Mouse (Mus musculus): ENCODE results near the gene Borcs6. TPM values are rescaled to one million over a fixed set of nuclear protein-coding genes. Genes with fewer than 3 reads are reported as not detected.
"Not testable (repeated sequence)": the region's sequence is repeated elsewhere in the genome, so short reads cannot be mapped to it uniquely, and the experiment has no call there.

Borcs6 gene
- polyA plus RNA-seq, 1 experiment, result 18.0 TPM

DNA sequence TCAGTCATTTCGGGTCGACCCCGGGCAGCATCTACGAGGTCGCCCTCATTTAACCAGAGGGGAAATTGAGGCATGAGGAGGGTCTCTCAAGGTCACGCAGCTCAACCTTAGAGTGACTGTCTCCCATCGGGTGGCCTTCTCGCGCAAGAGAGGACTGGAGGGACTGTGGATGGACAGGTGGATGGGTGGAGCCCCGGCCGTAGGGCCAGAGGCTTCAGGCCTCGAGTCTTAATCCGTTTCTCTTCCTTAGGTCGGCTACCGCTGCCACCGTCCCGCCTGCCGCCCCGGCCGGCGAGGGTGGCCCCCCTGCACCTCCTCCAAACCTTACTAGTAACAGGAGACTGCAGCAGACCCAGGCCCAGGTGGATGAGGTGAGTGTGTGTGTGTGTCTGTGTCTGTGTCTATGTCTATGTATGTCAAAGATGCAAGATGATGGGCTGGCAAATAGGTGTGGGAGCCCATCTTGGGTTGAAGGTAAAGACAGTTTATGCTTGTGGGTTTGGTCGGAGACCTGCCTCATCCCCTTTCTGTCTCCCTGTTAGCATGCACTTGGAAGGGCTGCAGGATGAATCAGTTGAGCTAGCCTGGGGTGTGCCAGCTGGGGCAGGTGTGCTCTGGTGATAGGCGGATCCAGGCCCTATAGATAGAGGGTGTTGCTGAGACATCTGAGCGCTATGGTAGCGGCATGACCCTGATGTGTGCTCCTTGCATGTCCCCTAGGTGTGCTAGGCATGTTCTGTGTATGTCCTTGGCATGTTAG, 29.5 kb downstream of the Borcs6 start:
- DNase-seq (ENCODE audit: low spot score), result no peak

DNA sequence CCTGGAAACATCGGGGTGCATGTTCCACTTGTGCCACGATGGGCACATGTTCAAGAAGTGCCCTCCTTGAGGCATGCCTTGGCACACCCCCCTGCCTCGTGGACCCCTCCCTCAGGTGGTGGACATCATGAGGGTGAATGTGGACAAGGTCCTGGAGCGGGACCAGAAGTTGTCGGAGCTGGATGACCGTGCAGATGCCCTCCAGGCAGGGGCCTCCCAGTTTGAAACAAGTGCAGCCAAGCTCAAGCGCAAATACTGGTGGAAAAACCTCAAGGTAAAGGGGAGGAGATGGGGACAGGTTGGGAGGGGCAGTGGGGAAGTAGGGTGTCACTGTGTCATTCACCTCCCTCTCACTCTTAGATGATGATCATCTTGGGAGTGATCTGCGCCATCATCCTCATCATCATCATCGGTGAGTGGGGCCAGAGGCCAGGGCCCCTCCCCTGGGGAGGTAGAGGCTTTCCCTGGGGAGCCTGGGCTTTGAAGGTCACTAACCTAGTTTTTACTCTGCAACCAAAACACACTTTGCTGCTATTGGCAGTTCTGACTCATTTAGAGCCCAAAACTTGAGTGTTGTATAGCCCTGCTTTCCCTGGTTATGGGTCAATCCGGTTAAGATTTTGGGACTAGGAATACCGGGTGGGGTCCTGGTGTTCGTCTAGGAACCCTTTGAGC, 30.2 kb downstream of the Borcs6 start:
- no peak for DNase-seq (ENCODE audit: low spot score)

DNA sequence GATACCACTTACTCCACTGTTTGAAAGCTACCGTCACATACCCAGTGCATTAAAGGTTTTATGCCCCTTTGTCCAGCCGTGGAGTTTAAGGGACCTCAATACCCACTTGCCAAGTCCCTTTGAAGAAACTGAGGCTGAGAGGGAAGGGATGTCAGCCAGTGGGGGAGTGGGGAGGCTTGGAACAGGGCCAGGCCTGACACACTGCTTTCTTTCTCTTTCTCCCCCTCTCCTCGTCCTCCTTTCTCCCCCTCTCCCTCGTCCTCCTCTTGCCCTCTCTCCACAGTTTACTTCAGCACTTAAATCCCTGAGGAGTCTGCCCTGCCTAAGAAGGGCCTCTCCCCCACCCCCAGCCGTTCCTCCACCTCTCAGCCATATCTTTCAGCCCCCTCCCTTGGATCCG, 30.9 kb downstream of the Borcs6 start:
- DNase-seq (ENCODE audit: low spot score), result no peak

DNA sequence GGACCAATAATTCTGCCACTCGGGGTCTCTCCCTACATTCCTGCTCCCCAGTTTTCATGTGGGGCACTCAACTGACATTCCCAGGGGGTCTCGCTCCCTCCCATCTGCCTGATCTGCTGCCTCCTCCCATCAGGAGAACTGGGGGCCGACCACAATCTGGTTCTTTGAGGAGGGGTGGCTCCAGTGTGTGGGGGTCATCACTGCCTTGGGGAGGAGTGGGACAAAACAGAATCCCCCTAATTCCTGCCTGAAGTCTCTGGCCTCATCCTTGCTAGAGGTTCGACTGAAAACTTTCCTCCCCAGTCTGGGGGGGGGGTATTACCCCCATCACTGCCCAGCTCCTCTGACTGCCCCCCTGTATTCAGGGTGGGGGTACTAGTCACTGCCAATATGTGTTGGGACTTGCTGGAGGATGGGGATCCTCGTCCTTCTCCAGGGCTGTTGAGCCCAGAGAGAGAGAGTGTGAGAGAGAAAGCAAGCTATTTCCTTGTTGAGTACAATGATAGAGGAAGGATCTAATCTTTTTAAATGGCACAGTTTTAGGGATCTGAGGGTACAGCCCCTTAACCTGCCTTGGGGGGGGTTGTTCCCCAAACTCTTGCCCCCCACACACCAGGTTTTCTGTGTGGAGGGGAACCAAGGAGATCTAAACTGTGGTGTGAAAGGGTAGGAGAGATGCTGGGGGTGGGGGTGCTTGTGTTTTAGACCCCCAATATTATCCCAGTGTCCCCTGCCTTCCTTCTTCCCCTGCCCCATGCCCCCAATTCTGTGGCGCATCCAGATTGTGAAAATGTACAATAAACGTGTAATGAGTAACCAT, 32.3 kb downstream of the Borcs6 start:
- DNase-seq (ENCODE audit: low spot score), result no peak

DNA sequence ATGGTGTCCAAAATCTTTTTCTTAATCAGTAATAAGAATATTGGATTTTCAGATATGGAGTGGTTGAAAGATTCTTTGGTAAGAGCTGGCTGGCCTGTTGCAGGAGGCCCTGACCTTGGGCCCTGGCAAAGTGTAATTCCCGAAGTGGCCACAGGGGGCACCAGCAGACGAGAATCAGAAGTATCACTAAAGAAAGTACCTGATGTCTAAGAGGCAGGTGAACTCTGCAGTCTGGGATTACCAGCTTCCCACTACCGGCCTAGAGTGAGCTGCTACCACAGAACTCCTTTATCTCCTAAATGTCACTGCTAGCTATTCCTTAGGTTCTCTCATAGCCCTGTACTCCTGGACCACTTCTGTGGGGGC, 32.9 kb downstream of the Borcs6 start:
- peak; percentile 81 for DNase-seq (ENCODE audit: low spot score)

DNA sequence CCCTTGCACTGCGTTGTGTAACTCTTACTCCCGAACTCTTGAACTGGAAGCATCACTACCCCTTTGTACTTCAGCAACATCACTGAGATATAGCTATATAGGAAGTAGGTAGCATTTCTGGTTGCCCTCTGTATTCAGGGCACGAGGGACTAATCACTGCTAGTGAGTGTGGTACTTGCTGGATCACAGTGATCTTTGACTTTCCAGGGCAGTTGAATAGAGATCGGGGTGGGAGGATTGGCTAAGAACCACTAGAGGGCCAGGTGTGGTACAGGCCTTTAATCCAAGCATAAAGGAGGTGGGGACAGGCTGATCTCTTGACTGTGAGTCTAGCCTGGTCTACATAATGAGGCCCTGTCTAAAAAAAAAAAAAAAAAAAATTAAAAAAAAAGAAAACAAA, 33.4 kb downstream of the Borcs6 start:
- no peak for DNase-seq (ENCODE audit: low spot score)

DNA sequence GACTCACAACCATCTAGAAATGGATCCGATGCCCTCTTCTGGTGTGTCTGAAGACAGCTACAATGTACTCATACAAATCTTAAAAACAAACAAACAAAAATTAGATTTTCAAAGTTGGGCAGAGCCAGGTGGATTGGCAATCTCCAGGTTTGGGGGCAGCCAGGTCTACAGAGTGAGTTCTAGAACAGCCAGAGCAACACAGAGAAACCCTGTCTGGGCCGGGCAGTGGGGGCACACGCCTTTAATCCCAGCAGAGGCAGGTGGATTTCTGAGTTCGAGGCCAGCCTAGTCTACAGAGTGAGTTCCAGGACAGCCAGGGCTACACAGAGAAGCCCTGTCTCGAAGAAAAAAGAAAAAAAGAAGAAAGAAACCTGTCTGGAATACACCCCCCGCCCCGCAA, 34.3 kb downstream of the Borcs6 start:
- DNase-seq (ENCODE audit: low spot score), result not testable (repeated sequence)

DNA sequence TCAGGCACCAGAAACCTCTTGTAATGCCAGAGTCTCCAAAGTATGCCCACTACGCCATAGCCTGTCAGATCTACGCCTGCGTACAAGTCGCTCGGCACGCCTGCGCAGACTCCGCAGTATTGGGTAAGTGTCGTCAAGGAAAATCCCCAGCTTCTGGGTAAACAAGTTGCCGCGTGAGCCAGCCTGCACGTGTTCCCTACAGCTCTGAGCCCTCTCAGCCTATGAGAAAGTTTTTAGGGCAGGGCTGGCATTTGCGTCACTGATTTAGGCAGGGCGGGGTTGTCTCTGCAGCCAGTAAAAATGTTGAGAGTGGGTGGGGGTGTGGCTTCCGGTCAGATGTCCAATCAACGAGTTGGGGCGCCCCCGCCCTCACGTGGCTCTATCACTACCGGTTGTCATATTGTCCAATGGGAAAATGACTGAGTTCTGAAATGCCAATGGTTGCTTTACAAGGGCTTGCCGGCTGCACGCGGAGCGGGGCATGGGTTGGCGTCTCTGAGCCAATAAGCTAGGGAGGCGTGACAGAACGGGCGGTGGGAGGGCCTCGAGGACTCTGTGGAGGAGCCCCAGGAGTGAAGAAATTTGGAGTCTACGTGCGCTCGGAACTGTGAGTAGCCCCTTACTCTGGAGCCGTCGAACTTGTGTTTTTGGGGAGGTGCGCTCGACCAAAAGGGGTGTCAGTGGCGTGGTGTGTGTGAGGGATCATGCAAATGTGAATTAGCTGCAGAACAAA, 35.3 kb downstream of the Borcs6 start, which contains the start of gene Per1:
Gene Per1, plus strand, starts transcription at position 521 of the 733 bp plus-strand sequence.
- DNase-seq (ENCODE audit: low spot score), result peak; percentile 86

DNA sequence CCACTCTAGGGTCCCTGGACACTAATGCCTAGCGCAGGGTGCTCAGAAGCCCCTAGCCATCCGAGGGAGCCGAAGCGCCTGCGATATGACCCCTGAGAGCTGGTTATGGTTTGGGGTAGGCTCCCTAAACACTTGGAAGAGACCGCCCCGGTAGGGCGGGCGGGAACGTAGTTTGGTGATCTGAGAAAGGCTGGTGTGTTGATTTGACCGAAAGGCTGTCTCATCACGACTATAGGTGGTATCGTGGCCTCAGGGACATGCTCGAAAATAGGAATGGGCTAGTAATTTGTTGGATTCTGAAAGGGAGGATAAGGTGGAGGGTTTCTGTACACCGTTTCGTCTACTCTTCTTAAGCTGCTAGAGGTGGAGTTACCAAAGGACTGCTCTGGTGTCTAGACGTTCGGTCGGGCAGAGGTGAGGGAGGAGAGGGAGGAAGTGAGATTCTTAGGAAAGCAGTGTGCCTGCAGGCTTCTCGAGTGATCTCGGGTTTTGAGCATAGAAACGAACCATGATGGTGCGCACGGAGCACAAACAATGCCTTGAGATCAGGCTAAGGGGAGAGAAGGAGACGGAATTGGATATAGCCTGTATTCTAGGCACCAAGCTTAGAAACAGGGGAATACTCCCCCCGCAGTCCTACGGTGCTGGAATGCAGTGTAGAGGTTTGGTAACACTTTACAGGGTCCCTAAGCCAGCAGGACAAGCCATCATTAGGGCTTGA, 36.2 kb downstream of the Borcs6 start:
- DNase-seq (ENCODE audit: low spot score), result no peak

DNA sequence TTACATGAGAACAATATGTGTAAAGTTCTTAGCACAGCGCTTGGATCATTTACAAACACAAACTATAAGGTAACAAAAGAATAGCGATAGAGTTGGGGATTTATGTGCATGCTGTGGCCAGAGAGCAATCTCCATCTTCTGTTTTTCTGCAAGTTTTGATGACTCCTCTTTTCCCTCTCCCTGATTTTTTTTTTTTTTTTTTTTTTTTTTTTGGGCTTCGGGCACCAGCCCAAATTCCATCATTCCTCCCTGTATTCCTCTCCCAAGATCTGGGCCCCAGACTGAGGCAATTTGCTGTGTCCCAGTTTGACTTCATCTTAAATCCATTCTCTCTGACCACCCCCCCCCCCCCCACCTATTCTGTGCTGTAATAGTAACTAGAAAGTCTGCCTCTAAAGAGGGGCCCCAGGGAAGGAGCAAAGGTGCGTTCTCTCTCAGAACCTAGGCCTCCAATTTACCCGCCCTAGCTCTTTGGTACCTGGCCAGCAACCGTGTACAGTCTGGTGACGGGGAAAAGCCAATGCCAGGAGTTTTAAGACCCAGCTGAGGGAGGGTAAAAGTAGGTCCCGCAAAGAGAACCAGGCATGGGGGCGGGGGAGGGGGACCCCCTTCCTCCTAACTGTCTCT, 37.0 kb downstream of the Borcs6 start:
- DNase-seq (ENCODE audit: low spot score), result no peak

DNA sequence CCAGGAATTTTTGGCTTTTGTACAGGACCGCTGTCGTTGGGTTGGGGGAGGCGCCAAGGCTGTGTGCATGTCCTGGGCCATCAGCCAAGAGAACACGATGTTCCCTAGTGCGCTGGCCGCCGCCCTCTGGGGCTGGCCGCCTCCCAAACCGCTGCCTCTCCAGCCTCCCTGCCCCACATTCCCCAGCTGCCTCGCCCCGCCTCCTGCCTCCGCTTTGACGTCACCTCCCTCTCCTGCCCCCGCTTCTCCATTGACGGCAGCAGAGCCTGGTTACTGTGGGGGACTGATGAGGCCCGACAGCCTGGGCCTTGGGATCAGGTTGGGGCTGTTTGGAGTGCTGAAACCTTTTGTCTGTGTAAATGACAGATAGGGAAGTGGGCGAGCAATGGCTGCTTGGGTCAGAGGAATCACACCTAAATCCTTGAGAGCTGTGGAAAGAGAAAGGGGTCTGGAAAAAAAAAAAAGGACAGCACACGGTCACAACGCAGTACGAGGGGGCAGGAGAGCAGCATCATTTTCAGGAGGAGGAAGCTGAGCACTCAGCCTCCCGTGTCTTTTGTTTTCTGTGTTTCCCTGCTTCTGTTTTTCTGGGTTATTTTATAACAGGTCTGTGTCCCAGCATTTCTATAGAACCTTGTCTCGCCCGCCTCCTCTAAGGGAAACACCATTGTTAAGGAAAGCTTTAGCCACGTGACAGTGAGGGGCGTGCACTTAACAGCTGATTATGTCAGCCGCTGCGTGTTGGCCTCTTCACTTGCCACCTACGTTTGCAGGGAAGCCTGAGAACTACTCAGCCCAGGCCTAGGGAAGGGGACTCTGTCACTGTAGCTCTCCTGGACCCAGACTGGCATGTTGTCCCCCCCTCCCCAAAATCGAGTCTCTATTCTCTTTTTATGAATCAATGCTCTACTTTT, 37.7 kb downstream of the Borcs6 start:
- peak; percentile 95 for DNase-seq (ENCODE audit: low spot score)

DNA sequence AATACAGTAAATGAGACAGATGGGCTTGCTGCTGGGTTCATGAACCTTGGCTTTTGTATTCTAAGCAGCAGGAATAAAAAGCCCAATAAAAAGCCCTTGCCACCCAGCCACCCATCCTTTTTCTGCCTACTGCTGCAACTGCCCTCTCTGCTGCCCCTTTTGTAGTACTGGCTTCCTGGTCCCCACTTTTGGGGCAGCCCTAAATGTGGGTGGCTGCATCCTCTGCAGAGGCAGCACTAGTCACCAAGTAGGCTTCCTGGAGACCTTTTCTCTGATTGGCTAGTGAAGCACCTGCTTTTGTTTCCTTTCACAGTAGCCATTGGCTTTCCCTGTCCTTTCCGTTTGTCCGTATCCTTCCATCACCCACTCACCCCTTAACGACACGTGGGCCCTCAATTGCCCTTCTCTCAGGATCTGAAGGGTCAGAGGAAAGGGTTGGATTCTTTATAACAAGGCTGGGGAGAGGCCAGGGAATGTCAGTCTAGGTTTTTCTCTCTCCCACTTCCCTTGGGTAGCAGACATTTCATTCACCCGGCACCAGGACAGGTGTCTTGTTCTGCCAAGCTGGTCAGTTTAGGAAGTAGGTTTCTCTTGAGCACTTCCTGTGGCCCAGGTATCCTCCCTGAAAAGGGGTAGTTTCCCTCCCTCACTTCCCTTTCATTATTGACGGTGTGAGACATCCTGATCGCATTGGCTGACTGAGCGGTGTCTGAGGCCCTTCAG, 38.7 kb downstream of the Borcs6 start:
- DNase-seq (ENCODE audit: low spot score), result peak; percentile 21

DNA sequence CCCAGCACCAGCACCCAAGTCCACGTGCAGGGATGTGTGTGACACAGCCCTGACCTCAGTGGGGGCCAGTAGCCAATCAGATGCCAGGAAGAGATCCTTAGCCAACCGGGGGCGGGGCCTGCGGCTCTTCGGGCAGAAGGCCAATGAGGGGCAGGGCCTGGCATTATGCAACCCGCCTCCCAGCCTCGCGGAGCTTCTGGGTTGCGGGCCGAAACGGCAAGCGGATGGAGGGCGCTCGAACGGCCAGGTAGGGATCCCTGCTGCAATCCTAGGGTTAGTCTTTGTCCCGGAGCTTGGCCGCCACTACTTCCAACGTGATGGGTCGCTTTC, 39.2 kb downstream of the Borcs6 start:
- peak; percentile 92 for DNase-seq (ENCODE audit: low spot score)

DNA sequence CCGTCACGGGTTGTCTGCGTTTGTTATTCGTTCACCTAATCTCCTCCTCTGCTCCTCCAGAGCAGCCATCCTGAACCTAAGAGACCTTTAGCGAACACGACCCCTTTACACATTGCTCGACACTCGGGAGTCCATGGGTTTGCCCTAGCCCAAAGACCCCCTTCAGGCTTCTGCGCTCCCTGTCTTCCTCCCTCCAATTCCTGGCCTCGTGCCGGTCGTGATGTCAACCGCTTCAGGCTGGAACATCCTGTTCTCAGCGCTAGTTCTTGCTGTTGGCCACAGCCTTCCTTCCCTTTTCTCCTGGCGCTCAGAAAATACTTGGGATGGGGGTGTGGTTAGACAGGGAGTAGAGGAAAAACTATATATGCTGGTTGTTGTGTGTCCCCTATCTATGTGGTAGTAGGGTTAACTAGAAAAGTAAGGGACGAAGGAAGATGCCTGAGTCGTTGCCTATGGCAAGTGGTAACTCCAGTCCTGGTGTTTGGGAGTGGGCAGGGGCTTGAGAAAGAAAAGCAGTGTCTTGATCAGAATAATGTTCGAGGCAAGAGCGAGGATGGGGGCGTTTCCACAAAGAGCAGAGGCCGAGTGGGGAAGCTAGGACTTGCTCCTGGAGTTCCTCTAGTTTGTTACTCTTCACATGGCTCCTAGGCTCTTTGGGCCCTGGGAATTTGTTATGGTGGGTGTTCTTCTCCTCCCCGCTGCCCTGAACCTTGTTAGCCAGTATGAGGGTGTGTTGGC, 39.8 kb downstream of the Borcs6 start:
- DNase-seq (ENCODE audit: low spot score), result no peak

DNA sequence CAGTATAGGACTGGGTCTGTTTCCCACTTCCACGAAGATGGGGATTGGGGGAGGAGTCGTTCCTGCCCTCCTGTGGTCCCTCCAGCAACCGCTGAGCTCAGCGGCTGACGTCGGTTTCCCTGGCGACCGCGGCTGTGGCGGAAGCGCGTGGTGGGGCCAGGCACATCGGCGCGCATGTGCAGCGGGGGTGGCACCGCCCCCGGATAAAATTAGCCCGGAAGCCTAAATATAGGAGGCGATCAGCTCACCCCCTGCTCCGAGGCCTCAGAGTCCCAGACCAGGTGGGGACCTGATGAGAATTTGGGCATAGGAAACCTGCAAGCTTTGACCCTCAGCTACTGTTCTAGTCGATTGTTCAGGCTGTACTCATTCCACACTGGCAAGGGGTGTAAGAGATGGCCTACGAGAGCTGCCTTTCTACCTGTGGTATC, 40.4 kb downstream of the Borcs6 start:
- peak; percentile 79 for DNase-seq (ENCODE audit: low spot score)

DNA sequence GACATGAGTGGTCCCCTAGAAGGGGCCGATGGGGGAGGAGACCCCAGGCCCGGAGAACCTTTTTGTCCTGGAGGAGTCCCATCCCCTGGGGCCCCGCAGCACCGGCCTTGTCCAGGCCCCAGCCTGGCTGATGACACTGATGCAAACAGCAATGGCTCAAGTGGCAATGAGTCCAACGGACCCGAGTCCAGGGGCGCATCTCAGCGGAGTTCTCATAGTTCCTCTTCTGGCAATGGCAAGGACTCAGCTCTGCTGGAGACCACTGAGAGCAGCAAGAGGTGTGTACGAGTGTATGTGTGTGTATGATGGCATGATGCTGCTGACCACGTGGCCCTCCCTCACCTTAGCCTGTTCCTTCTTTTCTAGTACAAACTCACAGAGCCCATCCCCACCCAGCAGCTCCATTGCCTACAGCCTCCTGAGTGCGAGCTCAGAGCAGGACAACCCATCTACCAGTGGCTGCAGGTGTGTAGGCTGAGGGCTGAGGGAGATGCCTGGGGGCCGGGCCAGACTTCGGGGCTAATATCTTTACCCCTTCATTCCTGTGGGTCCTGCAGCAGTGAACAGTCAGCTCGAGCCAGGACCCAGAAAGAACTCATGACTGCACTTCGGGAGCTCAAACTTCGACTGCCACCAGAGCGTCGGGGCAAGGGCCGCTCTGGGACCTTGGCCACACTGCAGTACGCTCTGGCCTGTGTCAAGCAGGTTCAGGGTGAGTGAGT, 41.3 kb downstream of the Borcs6 start:
- DNase-seq (ENCODE audit: low spot score), result peak; percentile 26

DNA sequence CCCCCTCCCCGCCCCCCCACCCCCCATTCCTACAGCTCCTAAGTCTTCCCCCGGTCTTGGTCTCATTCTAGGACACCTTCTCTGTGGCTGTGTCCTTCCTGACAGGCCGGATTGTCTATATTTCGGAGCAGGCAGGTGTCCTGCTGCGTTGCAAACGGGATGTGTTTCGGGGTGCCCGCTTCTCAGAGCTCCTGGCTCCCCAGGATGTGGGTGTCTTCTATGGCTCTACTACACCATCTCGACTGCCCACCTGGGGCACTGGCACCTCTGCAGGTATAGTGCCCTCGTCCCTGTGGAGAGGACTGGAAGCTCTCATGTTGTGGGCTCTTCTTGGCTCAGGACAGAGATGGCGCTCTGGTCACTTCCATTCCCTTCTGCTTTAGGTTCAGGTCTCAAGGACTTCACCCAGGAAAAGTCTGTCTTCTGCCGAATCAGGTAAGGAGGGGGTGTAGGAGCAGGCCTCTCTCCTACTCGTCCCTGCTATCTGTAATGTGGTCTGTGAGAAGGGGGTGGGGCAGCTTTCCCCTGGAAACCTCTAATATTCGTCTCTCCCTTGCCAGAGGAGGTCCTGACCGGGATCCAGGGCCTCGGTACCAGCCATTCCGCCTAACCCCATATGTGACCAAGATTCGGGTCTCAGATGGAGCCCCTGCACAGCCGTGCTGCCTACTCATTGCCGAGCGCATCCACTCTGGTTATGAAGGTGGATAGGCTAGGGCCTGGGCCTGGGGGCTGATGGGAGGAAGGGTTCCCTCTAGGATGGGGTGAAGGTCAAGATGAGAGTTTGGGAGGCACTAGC, 42.3 kb downstream of the Borcs6 start:
- DNase-seq (ENCODE audit: low spot score), result no peak
